ENCODE assay signal across 19 mouse cellular contexts in the genomic region with DNA sequence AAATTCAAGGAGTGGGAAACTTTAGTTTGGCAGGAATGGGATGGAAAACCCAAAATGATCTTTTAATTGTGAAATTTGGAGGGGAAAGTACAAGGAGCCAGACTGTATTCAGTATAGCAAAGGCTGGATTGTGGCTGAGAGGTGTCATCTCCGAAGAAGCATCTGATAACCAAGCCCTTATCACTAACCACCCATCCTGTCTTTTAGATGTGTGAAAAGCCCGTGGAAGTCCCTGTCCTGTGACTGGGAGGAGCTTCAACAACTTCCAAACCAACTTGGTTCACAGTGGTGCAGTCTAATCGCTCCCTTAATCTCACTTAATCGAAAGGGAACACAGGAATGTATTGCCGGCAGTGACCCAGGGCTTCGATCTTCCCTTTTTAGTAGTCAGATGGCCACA.
"Had no signal": no experiment of that assay in that cellular context is flagged by ENCODE, and none has a peak within 500 bp of the region (broad histone marks: within the 10 kb centered on the region; RNA-seq: fewer than 3 reads in every experiment).

No protein-coding gene starts in this region.

- H3K27ac ChIP-seq: limb, embryonic 10.5 days; limb, embryonic 13.5 days; liver, embryonic 13.5 days; midbrain, embryonic 12.5 days; midbrain, embryonic 15.5 days; neural tube, embryonic 12.5 days; neural tube, embryonic 15.5 days; stomach, embryonic 15.5 days had no signal

- H3K36me3 ChIP-seq: limb, embryonic 10.5 days; limb, embryonic 13.5 days; liver, embryonic 13.5 days; midbrain, embryonic 12.5 days; midbrain, embryonic 15.5 days; neural tube, embryonic 12.5 days; neural tube, embryonic 15.5 days; stomach, embryonic 15.5 days had no signal

- H3K27me3 ChIP-seq: midbrain, embryonic 12.5 days; midbrain, embryonic 15.5 days; neural tube, embryonic 12.5 days; neural tube, embryonic 15.5 days; stomach, embryonic 15.5 days had no signal

- H3K4me1 ChIP-seq: limb, embryonic 13.5 days; neural tube, embryonic 12.5 days had no signal

- H3K9me3 ChIP-seq: limb, embryonic 10.5 days; limb, embryonic 13.5 days; liver, embryonic 13.5 days; midbrain, embryonic 12.5 days; midbrain, embryonic 15.5 days; neural tube, embryonic 12.5 days; neural tube, embryonic 15.5 days; stomach, embryonic 15.5 days had no signal

- DNase-seq: kidney, adult 9 months; kidney, postnatal 14 days; kidney, postnatal 4 days; layer of hippocampus, adult 9-11 months; liver, embryonic 13.5 days; lung, adult 2 months; lung, postnatal 14 days; lung, postnatal 4 days; retina, postnatal 1 day; right cerebral cortex, postnatal 25 days; spleen, adult 18-20 months; thymus, postnatal 36 days had no signal

- ATAC-seq: midbrain, embryonic 15.5 days had no signal

- H3K4me3 ChIP-seq: limb, embryonic 10.5 days; limb, embryonic 13.5 days; liver, embryonic 13.5 days; midbrain, embryonic 12.5 days; midbrain, embryonic 15.5 days; neural tube, embryonic 12.5 days; neural tube, embryonic 15.5 days; stomach, embryonic 15.5 days had no signal

- H3K9ac ChIP-seq: limb, embryonic 13.5 days; liver, embryonic 13.5 days; midbrain, embryonic 12.5 days; midbrain, embryonic 15.5 days; neural tube, embryonic 12.5 days; neural tube, embryonic 15.5 days; stomach, embryonic 15.5 days had no signal
